In genomic region chr19:7548924-7549323, GRCm38 (mm10) we compare ENCODE assay signal across 36 mouse cellular contexts. TPM values are rescaled to one million over a fixed set of nuclear protein-coding genes. Genes with fewer than 3 reads are reported as not detected.
"Had no signal": no experiment of that assay in that cellular context is flagged by ENCODE, and none has a peak within 500 bp of the region (broad histone marks: within the 10 kb centered on the region; RNA-seq: fewer than 3 reads in every experiment).

No protein-coding gene starts in this region.

- ATAC-seq: hindbrain, embryonic 16.5 days; hindbrain, postnatal 0 days; inflammation-experienced regulatory T-cells, adult 6 months; intestine, embryonic 15.5 days; intestine, embryonic 16.5 days; intestine, postnatal 0 days had no signal

- H3K9ac ChIP-seq: heart, embryonic 12.5 days; heart, embryonic 13.5 days; heart, embryonic 15.5 days; hindbrain, embryonic 12.5 days; hindbrain, embryonic 13.5 days; hindbrain, embryonic 14.5 days; hindbrain, embryonic 15.5 days; intestine, embryonic 15.5 days; kidney, embryonic 15.5 days had no signal

- DNase-seq: heart, postnatal 10 days; heart, postnatal 14 days; heart, postnatal 36 days; heart, postnatal 4 days; kidney, adult 11 months; kidney, adult 18-20 months; kidney, adult 2 months; kidney, adult 8-10 months; kidney, adult 9 months; kidney, postnatal 10 days; kidney, postnatal 14 days; kidney, postnatal 25 days; kidney, postnatal 36 days; kidney, postnatal 4 days; layer of hippocampus, adult 9-11 months; layer of hippocampus, postnatal 36 days had no signal

- H3K9me3 ChIP-seq: heart, embryonic 10.5 days; heart, embryonic 12.5 days; heart, embryonic 15.5 days; hindbrain, embryonic 12.5 days; hindbrain, embryonic 15.5 days; intestine, embryonic 15.5 days; kidney, embryonic 15.5 days had no signal

- H3K27me3 ChIP-seq: heart, embryonic 12.5 days; heart, embryonic 13.5 days; heart, embryonic 15.5 days; hindbrain, embryonic 12.5 days; hindbrain, embryonic 13.5 days; hindbrain, embryonic 15.5 days; intestine, embryonic 15.5 days; kidney, embryonic 15.5 days had no signal

- H3K27ac ChIP-seq: heart, embryonic 10.5 days; heart, embryonic 13.5 days; heart, embryonic 15.5 days; hindbrain, embryonic 10.5 days; hindbrain, embryonic 12.5 days; hindbrain, embryonic 13.5 days; hindbrain, embryonic 14.5 days; hindbrain, embryonic 15.5 days; hindbrain, postnatal 0 days; intestine, embryonic 15.5 days; kidney, embryonic 15.5 days; kidney, postnatal 0 days; layer of hippocampus, adult 2 months had no signal

- H3K4me3 ChIP-seq: heart, embryonic 10.5 days; heart, embryonic 12.5 days; heart, embryonic 13.5 days; heart, embryonic 15.5 days; hindbrain, embryonic 10.5 days; hindbrain, embryonic 12.5 days; hindbrain, embryonic 13.5 days; hindbrain, embryonic 15.5 days; intestine, embryonic 15.5 days; kidney, embryonic 15.5 days; layer of hippocampus, adult 2 months had no signal

- H3K36me3 ChIP-seq: heart, embryonic 10.5 days; heart, embryonic 12.5 days; heart, embryonic 13.5 days; heart, embryonic 15.5 days; hindbrain, embryonic 10.5 days; hindbrain, embryonic 12.5 days; hindbrain, embryonic 13.5 days; hindbrain, embryonic 15.5 days; intestine, embryonic 15.5 days; kidney, embryonic 15.5 days had no signal

- H3K4me1 ChIP-seq: hindbrain, embryonic 10.5 days; hindbrain, embryonic 12.5 days; hindbrain, embryonic 13.5 days; hindbrain, embryonic 15.5 days; intestine, embryonic 15.5 days; kidney, embryonic 15.5 days had no signal

- H3K4me2 ChIP-seq: heart, embryonic 11.5 days; heart, embryonic 12.5 days; heart, embryonic 13.5 days; heart, embryonic 15.5 days; hindbrain, embryonic 12.5 days; hindbrain, embryonic 13.5 days; hindbrain, embryonic 14.5 days; hindbrain, embryonic 15.5 days; intestine, embryonic 15.5 days; kidney, embryonic 15.5 days had no signal

RNA-seq across cellular contexts. Expression of gene Lgals12, which starts 58.1 kb away (rescaled TPM):
- total RNA-seq: hematopoietic stem cell, adult 5-6 weeks had no signal
- polyA plus RNA-seq: heart, embryonic 11.5 days; hindbrain, embryonic 10.5 days; inflammation-experienced regulatory T-cells, adult 6 months had no signal
